Mouse (Mus musculus): ENCODE measurements around the gene Pcx. TPM values are rescaled to one million over a fixed set of nuclear protein-coding genes. Genes with fewer than 3 reads are reported as not detected.

The Pcx gene
- polyA plus RNA-seq, 1 experiment from 2014 or later, result 24.0 TPM

- H3K36me3 ChIP-seq (ENCODE audit: control insufficient read depth, insufficient read depth, low read length), result no peaks in the 10 kb centered on the region
- ATAC-seq (ENCODE audit: insufficient read depth, low FRiP score), result no peak
- no peaks in the 10 kb centered on the region for H3K9me3 ChIP-seq (replicated peaks; ENCODE audit: control insufficient read depth, low read length)
- H3K4me3 ChIP-seq (replicated peaks; ENCODE audit: low read length), result no peak overlapping the region
- no peak overlapping the region for H3K4me2 ChIP-seq (ENCODE audit: low read depth, low read length)
- H3K27me3 ChIP-seq (ENCODE audit: control insufficient read depth, insufficient read depth, low read length), result no peaks in the 10 kb centered on the region
- 91% methylated on average over 5 of the region's 5 CpGs for WGBS
- no peak overlapping the region for H3K27ac ChIP-seq (ENCODE audit: low read length)
- no peak overlapping the region for H3K9ac ChIP-seq (ENCODE audit: low read length)
- no peaks in the 10 kb centered on the region for H3K4me1 ChIP-seq (ENCODE audit: control insufficient read depth, insufficient read depth, low read length)
Observed at GRCm38 (mm10) chr19:4658156-4658555, 147.9 kb downstream of the Pcx start.

DNA sequence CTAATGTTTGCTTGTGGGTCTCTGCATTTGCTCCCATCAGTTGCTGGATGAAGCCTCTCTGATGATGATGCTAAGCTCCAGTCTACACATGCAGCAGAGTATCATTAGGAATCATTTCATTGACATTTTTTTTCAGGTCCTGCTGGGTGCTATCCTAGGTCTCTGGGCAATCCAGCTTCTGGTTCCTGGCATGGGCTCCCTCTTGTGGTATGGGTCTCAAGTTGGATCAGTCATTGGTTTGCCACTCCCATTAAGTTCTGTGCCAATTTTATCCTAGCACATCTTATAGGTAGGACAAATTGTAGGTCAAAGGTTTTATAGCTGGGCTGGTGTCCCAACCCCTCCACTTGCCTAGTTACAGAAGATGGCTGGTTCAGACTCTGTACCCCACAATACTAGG is 156.5 kb downstream of the Pcx start:
- Histone ChIP-seq H3K4me3 (replicated peaks; ENCODE audit: low read length) (no peak overlapping the region), H3K36me3 (ENCODE audit: control insufficient read depth, insufficient read depth, low read length) (no peaks in the 10 kb centered on the region)

GRCm38 (mm10) chr19:4670776-4671175 is 160.5 kb downstream of the Pcx start:
- Histone ChIP-seq H3K27me3 (ENCODE audit: control insufficient read depth, insufficient read depth, low read length) (no peaks in the 10 kb centered on the region), H3K36me3 (ENCODE audit: control insufficient read depth, insufficient read depth, low read length) (no peaks in the 10 kb centered on the region), H3K9ac (ENCODE audit: low read length) (no peak overlapping the region), H3K4me1 (ENCODE audit: control insufficient read depth, insufficient read depth, low read length) (no peaks in the 10 kb centered on the region), H3K4me3 (replicated peaks; ENCODE audit: low read length) (no peak overlapping the region), H3K9me3 (replicated peaks; ENCODE audit: control insufficient read depth, low read length) (no peaks in the 10 kb centered on the region), H3K4me2 (ENCODE audit: low read depth, low read length) (no peak overlapping the region), H3K27ac (ENCODE audit: low read length) (no peak overlapping the region)
- 40% methylated on average over 4 of the region's 4 CpGs for WGBS
- ATAC-seq (ENCODE audit: insufficient read depth, low FRiP score), result no peak

More for the DNA sequence above, 156.5 kb downstream of the Pcx start:
- no peaks in the 10 kb centered on the region for H3K27me3 ChIP-seq (ENCODE audit: control insufficient read depth, insufficient read depth, low read length)
- no peak for ATAC-seq (ENCODE audit: insufficient read depth, low FRiP score)
- no peaks in the 10 kb centered on the region for H3K4me1 ChIP-seq (ENCODE audit: control insufficient read depth, insufficient read depth, low read length)
- H3K4me2 ChIP-seq (ENCODE audit: low read depth, low read length), result no peak overlapping the region
- no peaks in the 10 kb centered on the region for H3K9me3 ChIP-seq (replicated peaks; ENCODE audit: control insufficient read depth, low read length)
- no peak overlapping the region for H3K9ac ChIP-seq (ENCODE audit: low read length)
- H3K27ac ChIP-seq (ENCODE audit: low read length), result no peak overlapping the region

Small RNAs within 50 kb of the gene (microRNA-seq; reads per million reads assigned to microRNA genes)
- 1.3 reads per million for gene Mir6986

Other genes with a start within 250 kb of the Pcx start
- gene Ssh3, start 241.3 kb upstream of the Pcx start, polyA plus RNA-seq (2015; fragmentation: Nextera tagmentation; extraction: Ambion mirVana), result 44.5 and 53.2 TPM in 2 replicates
- gene Ankrd13d, start 227.3 kb upstream of the Pcx start, polyA plus RNA-seq (2015; fragmentation: Nextera tagmentation; extraction: Ambion mirVana), result 10.9 and 11.9 TPM in 2 replicates
- 18.0 and 20.0 TPM in 2 replicates for gene Grk2, start 204.2 kb upstream of the Pcx start, polyA plus RNA-seq (2015; fragmentation: Nextera tagmentation; extraction: Ambion mirVana)
- 35.9 and 37.0 TPM in 2 replicates for gene Kdm2a, start 112.2 kb upstream of the Pcx start, polyA plus RNA-seq (2015; fragmentation: Nextera tagmentation; extraction: Ambion mirVana)
- 24.3 and 36.4 TPM in 2 replicates for gene Rhod, start 71.0 kb upstream of the Pcx start, polyA plus RNA-seq (2015; fragmentation: Nextera tagmentation; extraction: Ambion mirVana)
- gene Syt12, start 33.0 kb upstream of the Pcx start, polyA plus RNA-seq (2015; fragmentation: Nextera tagmentation; extraction: Ambion mirVana), result 0.75 and 0.96 TPM in 2 replicates
- 1.8 and 2.5 TPM in 2 replicates for gene 2010003K11Rik, start 11.9 kb upstream of the Pcx start, polyA plus RNA-seq (2015; fragmentation: Nextera tagmentation; extraction: Ambion mirVana)
- 2.1 and 2.5 TPM in 2 replicates for gene Lrfn4, start 105.2 kb downstream of the Pcx start, polyA plus RNA-seq (2015; fragmentation: Nextera tagmentation; extraction: Ambion mirVana)
- 64.7 and 66.0 TPM in 2 replicates for gene Rce1, start 115.2 kb downstream of the Pcx start, polyA plus RNA-seq (2015; fragmentation: Nextera tagmentation; extraction: Ambion mirVana)
- 1.2 and 3.0 TPM in 2 replicates for gene Gm960, start 188.2 kb downstream of the Pcx start, polyA plus RNA-seq (2015; fragmentation: Nextera tagmentation; extraction: Ambion mirVana)
- gene Sptbn2, start 200.7 kb downstream of the Pcx start, polyA plus RNA-seq (2015; fragmentation: Nextera tagmentation; extraction: Ambion mirVana), result 4.7 and 5.5 TPM in 2 replicates
- gene Rbm4b, start 246.0 kb downstream of the Pcx start, polyA plus RNA-seq (2015; fragmentation: Nextera tagmentation; extraction: Ambion mirVana), result 50.3 and 54.8 TPM in 2 replicates